Mouse (Mus musculus) CH12.LX (cell line): ENCODE data around the gene Gm26965. TPM values are rescaled to one million over a fixed set of nuclear protein-coding genes. Genes with fewer than 3 reads are reported as not detected.

Experiments
- DNase-seq: peaks from one replicate; pipeline ENCODE4 v3.0.0-alpha.2; 2013; ENCODE audit errors: extremely low read depth
- H3K27ac ChIP-seq: 2 replicates; pipeline ENCODE4 v1.5.1; 2012; ENCODE audit warnings: low read depth, mild to moderate bottlenecking, control low read depth, moderate library complexity; ENCODE audit not compliant: insufficient read depth
- H3K27me3 ChIP-seq: replicated peaks from 2 replicates; pipeline ENCODE3; 2012; ENCODE audit warnings: inconsistent platforms
- H3K36me3 ChIP-seq, 2 experiments: replicated peaks in 1 of 2; 2 replicates each; pipeline versions ENCODE3 to v1.6.1; 2012; ENCODE audit warnings: inconsistent platforms in 1 of 2, low read length in 1 of 2, mild to moderate bottlenecking in 1 of 2, mixed read lengths in 1 of 2, moderate library complexity in 1 of 2; ENCODE audit not compliant: control insufficient read depth in 1 of 2, insufficient read depth in 1 of 2
- H3K4me1 ChIP-seq, 2 experiments: 2 replicates each; pipeline ENCODE4 v1.6.1; 2012; ENCODE audit warnings: inconsistent platforms in 1 of 2, moderate library complexity in 1 of 2; ENCODE audit not compliant: insufficient read depth in 2 of 2, control insufficient read depth in 1 of 2
- H3K4me2 ChIP-seq: 2 replicates; pipeline ENCODE4 v1.6.1; 2012; ENCODE audit warnings: low read depth, mild to moderate bottlenecking, control low read depth; ENCODE audit not compliant: poor library complexity, insufficient read depth, severe bottlenecking
- H3K4me3 ChIP-seq, 3 experiments: fragments of 150-350 bp in 1 of 3; sonication (generic) in 1 of 3; replicated peaks in 1 of 3; 2 replicates each; pipeline versions ENCODE3 to v1.5.1; 2011 to 2012; ENCODE audit warnings: low read depth in 2 of 3, low read length in 2 of 3, mild to moderate bottlenecking in 2 of 3, moderate library complexity in 2 of 3, control low read depth in 1 of 3, improper control_type of control experiment in 1 of 3, inconsistent platforms in 1 of 3, mixed read lengths in 1 of 3; ENCODE audit not compliant: poor library complexity in 1 of 3
- H3K79me2 ChIP-seq: replicated peaks from 2 replicates; pipeline ENCODE4 v1.6.1; 2012; ENCODE audit warnings: mild to moderate bottlenecking, moderate library complexity; ENCODE audit not compliant: control insufficient read depth, poor library complexity, insufficient read depth, severe bottlenecking; ENCODE audit errors: extremely low read depth
- H3K9ac ChIP-seq: 2 replicates; pipeline ENCODE4 v1.6.1; 2012; ENCODE audit warnings: low read depth, mild to moderate bottlenecking, control low read depth, moderate library complexity; ENCODE audit not compliant: insufficient read depth
- H3K9me3 ChIP-seq: replicated peaks from 2 replicates; pipeline ENCODE3; 2012; ENCODE audit warnings: low read length, inconsistent platforms, mixed read lengths
- BHLHE40 ChIP-seq: IDR thresholded peaks from 2 replicates; pipeline ENCODE4 v1.6.1; 2011; ENCODE audit warnings: mild to moderate bottlenecking, low read depth, low read length, improper control_type of control experiment
- CTCF ChIP-seq, 2 experiments: IDR thresholded peaks in 1 of 2; conservative IDR thresholded peaks in 1 of 2; 2 replicates each; pipeline ENCODE4 v1.5.1; 2011 to 2012; ENCODE audit warnings: low read depth in 2 of 2, low read length in 2 of 2, improper control_type of control experiment in 1 of 2, inconsistent platforms in 1 of 2, mild to moderate bottlenecking in 1 of 2, moderate library complexity in 1 of 2
- E2F4 ChIP-seq: IDR thresholded peaks from 2 replicates; pipeline ENCODE4 v1.6.1; 2011; ENCODE audit warnings: low read depth, low read length, improper control_type of control experiment; ENCODE audit not compliant: insufficient replicate concordance
- EP300 ChIP-seq: IDR thresholded peaks from 2 replicates; pipeline ENCODE4 v1.6.1; 2011; ENCODE audit warnings: low read length, improper control_type of control experiment
- ETS1 ChIP-seq: conservative IDR thresholded peaks from 2 replicates; pipeline ENCODE4 v1.6.1; 2012; ENCODE audit warnings: low read depth, mild to moderate bottlenecking, inconsistent platforms, low read length, improper control_type of control experiment, moderate library complexity
- GABPA ChIP-seq: IDR thresholded peaks from 2 replicates; pipeline ENCODE4 v1.6.1; 2012; ENCODE audit warnings: low read depth, low read length, improper control_type of control experiment, inconsistent platforms; ENCODE audit not compliant: insufficient replicate concordance
- IRF4 ChIP-seq: IDR thresholded peaks from 2 replicates; pipeline ENCODE4 v1.6.1; 2014; ENCODE audit warnings: low read depth, mild to moderate bottlenecking, inconsistent platforms, low read length, improper control_type of control experiment
- JUND ChIP-seq: conservative IDR thresholded peaks from 2 replicates; pipeline ENCODE4 v1.6.1; 2011; ENCODE audit warnings: low read depth, low read length, improper control_type of control experiment
- MAFK ChIP-seq: IDR thresholded peaks from 2 replicates; pipeline ENCODE4 v1.6.1; 2011; ENCODE audit warnings: low read length, improper control_type of control experiment; ENCODE audit not compliant: insufficient replicate concordance
- MAX ChIP-seq: IDR thresholded peaks from 2 replicates; pipeline ENCODE4 v1.6.1; 2011; ENCODE audit warnings: low read length, improper control_type of control experiment
- MYC ChIP-seq: IDR thresholded peaks from 2 replicates; pipeline ENCODE4 v1.6.1; 2011; ENCODE audit warnings: low read depth, mild to moderate bottlenecking, improper control_type of control experiment, low read length
- NELFE ChIP-seq: IDR thresholded peaks from 2 replicates; pipeline ENCODE4 v1.6.1; 2011; ENCODE audit warnings: low read depth, low read length, improper control_type of control experiment
- NRF1 ChIP-seq: IDR thresholded peaks from 2 replicates; pipeline ENCODE4 v1.6.1; 2014; ENCODE audit warnings: low read depth, mild to moderate bottlenecking, inconsistent platforms, low read length, improper control_type of control experiment, moderate library complexity
- PAX5 ChIP-seq: IDR thresholded peaks from 2 replicates; pipeline ENCODE4 v1.6.1; 2012; ENCODE audit warnings: low read length, inconsistent platforms, mixed read lengths
- POLR2A ChIP-seq: IDR thresholded peaks from 2 replicates; pipeline ENCODE4 v1.6.1; 2011; ENCODE audit warnings: low read depth, mild to moderate bottlenecking, improper control_type of control experiment, low read length
- RAD21 ChIP-seq: IDR thresholded peaks from 2 replicates; pipeline ENCODE4 v1.6.1; 2011; ENCODE audit warnings: low read depth, mild to moderate bottlenecking, low read length, improper control_type of control experiment, moderate library complexity
- RCOR1 ChIP-seq: conservative IDR thresholded peaks from 2 replicates; pipeline ENCODE4 v1.6.1; 2012; ENCODE audit warnings: low read depth, mild to moderate bottlenecking, inconsistent platforms, low read length, improper control_type of control experiment
- SIN3A ChIP-seq: IDR thresholded peaks from 2 replicates; pipeline ENCODE4 v1.6.1; 2012; ENCODE audit warnings: low read length, improper control_type of control experiment, inconsistent platforms
- SMC3 ChIP-seq: IDR thresholded peaks from 2 replicates; pipeline ENCODE4 v1.6.1; 2011; ENCODE audit warnings: low read depth, low read length, improper control_type of control experiment
- TBP ChIP-seq: conservative IDR thresholded peaks from 2 replicates; pipeline ENCODE4 v1.6.1; 2011; ENCODE audit warnings: low read depth, low read length, improper control_type of control experiment
- UBTF ChIP-seq: IDR thresholded peaks from 2 replicates; pipeline ENCODE4 v1.6.1; 2012; ENCODE audit warnings: low read depth, mild to moderate bottlenecking, inconsistent platforms, low read length, improper control_type of control experiment, moderate library complexity
- USF1 ChIP-seq: IDR thresholded peaks from 2 replicates; pipeline ENCODE4 v1.6.1; 2014; ENCODE audit warnings: low read depth, mild to moderate bottlenecking, inconsistent platforms, low read length, improper control_type of control experiment
- ZKSCAN1 ChIP-seq: IDR thresholded peaks from 2 replicates; pipeline ENCODE4 v1.6.1; 2012; ENCODE audit warnings: low read depth, inconsistent platforms, low read length, improper control_type of control experiment, borderline replicate concordance
- dilution Hi-C: fragments of 300-500 bp; cut with MboI; formaldehyde crosslinking; loops from 2 replicates; pipeline ENCODE4 v1.14.3; 2020; ENCODE audit warnings: low sequenced_read_pairs; ENCODE audit not compliant: extremely low pct_unique_long_range_greater_than_20kb, extremely low pct_ligation_motif_present
- in situ Hi-C: fragments of 300-500 bp; cut with MboI; formaldehyde crosslinking; loops from 3 replicates; pipeline ENCODE4 v1.14.3; 2019; ENCODE audit warnings: low sequenced_read_pairs, low pct_ligation_motif_present, low pct_unique_long_range_greater_than_20kb, mixed read lengths
- polyA plus RNA-seq: library from polyadenylated mRNA; unstranded; fragments of >175 nt; gene quantifications from 2 replicates; pipeline ENCODE4 v1.2.1, GENCODE M21; 2012; ENCODE audit warnings: low read depth; ENCODE audit not compliant: insufficient read length
- total RNA-seq, 2 experiments: library from RNA; depleted of rRNA; stranded (reverse); fragments of 300-350 nt in 1 of 2; fragments of >200 nt in 1 of 2; gene quantifications; 2 replicates each; pipeline ENCODE4 v1.2.3; 2012 to 2014

The Gm26965 gene
- total and polyA plus RNA-seq, 3 experiments = 0.08 TPM; not detected in 2

DNA sequence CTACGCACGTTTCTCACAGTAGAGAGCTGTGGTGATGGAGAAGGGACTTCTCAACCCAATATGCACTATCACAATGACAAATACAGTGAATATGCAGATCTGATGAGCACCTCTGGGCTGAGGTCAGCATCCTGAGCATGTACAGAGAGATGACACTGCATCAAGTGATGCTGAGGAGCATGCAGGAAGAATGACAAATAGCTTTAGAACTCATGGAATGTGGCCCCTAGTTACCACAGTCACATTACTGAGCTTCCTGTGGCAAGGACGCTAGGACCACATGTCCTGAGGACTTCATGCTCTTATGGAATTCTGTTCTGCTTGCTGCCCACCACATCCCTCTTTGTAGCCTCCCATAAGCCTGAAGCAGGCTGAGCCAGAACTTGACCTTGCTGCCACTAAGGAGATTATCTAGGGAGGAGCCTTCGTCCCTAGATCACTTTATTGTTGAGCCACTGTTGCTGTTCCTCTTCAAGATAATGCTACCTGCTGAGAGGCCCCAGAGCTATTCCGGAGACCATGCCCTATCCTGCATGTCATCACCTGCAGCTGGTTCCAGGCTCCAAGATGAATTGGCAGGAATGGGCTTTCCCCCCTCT lies 46.7 kb upstream of the Gm26965 start:
- in situ Hi-C loops = no loop called here
- dilution Hi-C loops = no loop called here
- H3K79me2 ChIP-seq = no peaks in the 10 kb centered on the region

DNA sequence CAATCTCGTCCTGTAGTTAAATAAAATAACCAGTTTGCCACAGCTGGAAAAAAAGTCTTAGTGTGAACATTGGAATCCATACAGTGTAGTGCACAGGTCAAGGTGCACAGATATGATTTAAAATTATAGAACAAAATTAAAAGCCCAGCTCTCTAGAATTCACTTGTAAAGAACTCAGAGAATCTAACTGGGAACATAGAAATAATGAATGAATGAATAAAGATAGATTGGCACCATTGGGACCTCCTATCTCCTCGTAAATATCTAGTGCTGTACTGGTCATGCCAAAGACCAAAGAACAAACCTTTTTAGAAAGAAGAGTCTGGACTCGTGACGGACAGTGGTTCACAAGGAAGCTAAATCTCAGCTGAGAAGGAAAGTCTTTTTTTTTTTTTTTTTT lies 27.8 kb upstream of the Gm26965 start, which contains the start of gene Zfp748:
Gene Zfp748, minus strand, starts transcription at position 101 of the 400 bp plus-strand sequence.
- in situ Hi-C loops (no loop called here), dilution Hi-C loops (no loop called here)
- Histone ChIP-seq H3K4me3 (peak within 1 kb of the TSS; percentile 71 to 86 (median 85)), H3K4me2 (peak within 1 kb of the TSS; percentile 85), H3K4me1 (peaks cover 2 to 30% of the 10 kb centered on the region in 2 experiments; a peak in 3 of 4 replicates), H3K9me3 (no peaks in the 10 kb centered on the region), H3K27me3 (no peaks in the 10 kb centered on the region), H3K9ac (peak within 1 kb of the TSS; percentile 66), H3K36me3 (no peaks in the 10 kb centered on the region), H3K79me2 (peaks cover 32% of the 10 kb centered on the region), H3K27ac (peak within 1 kb of the TSS; percentile 68)
- TF ChIP-seq SIN3A (no peak), ETS1 (no peak), JUND (no peak), CTCF (conservative IDR thresholded peaks at IDR 0.05 in 1 of 2, IDR thresholded peaks at IDR 0.05 in 1 of 2; ENCODE audit: low read depth in 2 of 2, low read length in 2 of 2) (no peak), PAX5 (no peak), ZKSCAN1 (no peak), USF1 (no peak)
- DNase-seq = no peak

More for the DNA sequence above, 46.7 kb upstream of the Gm26965 start:
- Histone ChIP-seq H3K4me3 (no peak overlapping the region), H3K9ac (no peak overlapping the region), H3K27me3 (no peaks in the 10 kb centered on the region)
- DNase-seq = no peak
- no peak for TF ChIP-seq ZKSCAN1
- TF ChIP-seq JUND = no peak
- TF ChIP-seq TBP = no peak
- TF ChIP-seq, all 38 proteins: peak for 0
- Histone ChIP-seq H3K4me2 (no peak overlapping the region), H3K9me3 (no peaks in the 10 kb centered on the region), H3K4me1 (no peaks in the 10 kb centered on the region), H3K36me3 (no peaks in the 10 kb centered on the region), H3K27ac (no peak overlapping the region)

DNA sequence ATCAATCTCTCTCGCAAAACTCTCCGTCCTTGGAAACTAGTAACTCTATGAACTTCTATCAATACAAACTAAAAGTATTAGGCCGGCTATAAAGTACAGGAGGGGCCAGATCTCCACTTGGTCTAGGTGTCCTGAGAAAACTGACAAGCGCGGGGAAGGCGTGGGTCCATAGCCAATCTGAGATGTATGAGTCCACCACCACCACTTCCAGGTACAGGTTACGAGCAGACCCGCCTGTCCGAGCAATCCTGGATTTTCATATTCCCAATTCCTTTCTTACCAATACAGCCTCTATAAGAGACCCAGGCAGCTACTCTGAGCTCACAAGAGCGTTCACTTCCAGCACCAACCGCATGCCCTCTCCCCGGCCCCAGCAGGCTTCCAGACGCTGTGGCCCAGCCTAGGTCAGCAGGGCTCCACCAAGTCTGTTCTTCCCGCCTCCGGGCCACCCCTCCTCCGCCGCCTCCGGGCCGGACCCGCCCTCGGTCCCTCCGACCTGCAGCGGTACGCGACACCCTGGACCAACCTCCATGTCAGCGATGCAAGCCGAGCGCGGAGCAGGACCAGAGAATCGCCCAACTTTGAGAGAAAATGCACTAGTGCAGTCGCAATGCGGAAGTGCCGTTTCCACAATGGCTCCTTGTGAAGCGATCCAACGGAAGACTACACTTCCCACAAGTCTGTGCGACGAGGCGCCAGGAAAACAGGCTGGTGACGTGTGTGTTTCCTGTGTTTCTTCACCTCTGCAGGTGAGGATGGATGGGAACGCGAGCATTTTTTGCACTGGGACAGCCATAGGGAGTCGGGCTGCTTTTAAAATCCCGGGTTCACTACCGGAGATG lies 26.8 kb upstream of the Gm26965 start:
- peak overlapping the region; percentile 66 for H3K9ac ChIP-seq
- in situ Hi-C loops = no loop called here
- dilution Hi-C loops = no loop called here
- peak; percentile 42; the same call in 1 of the 2 replicates for TF ChIP-seq NRF1
- 0 out of 2 replicates have a peak, but pooled peaks have one; percentile 16 for TF ChIP-seq IRF4
- 0 out of 2 replicates have a peak, but pooled peaks have one; percentile 58 for TF ChIP-seq UBTF
- TF ChIP-seq RCOR1 = no peak
- no peak; the same call in 1 of the 2 replicates for TF ChIP-seq MAFK
- TF ChIP-seq SMC3 = no peak
- peak; percentile 74 for TF ChIP-seq NELFE
- TF ChIP-seq BHLHE40 = peak; percentile 28; the same call in 1 of the 2 replicates
- TF ChIP-seq SIN3A = peak; percentile 87
- no peak for TF ChIP-seq MAX
- TF ChIP-seq RAD21 = no peak
- TF ChIP-seq GABPA = peak; percentile 60; the same call in 1 of the 2 replicates
- no peak for TF ChIP-seq EP300
- peak; percentile 84; the same call in 1 of the 2 replicates for TF ChIP-seq E2F4
- TF ChIP-seq POLR2A = peak; percentile 79
- peak; percentile 32; the same call in 1 of the 2 replicates for TF ChIP-seq MYC

More for the DNA sequence above, 26.8 kb upstream of the Gm26965 start:
- no peaks in the 10 kb centered on the region for H3K36me3 ChIP-seq
- peak; percentile 93 for DNase-seq
- peak overlapping the region; percentile 71 to 86 (median 85) for H3K4me3 ChIP-seq
- H3K27me3 ChIP-seq = no peaks in the 10 kb centered on the region
- peaks cover 2 to 38% of the 10 kb centered on the region in 2 experiments; a peak in 3 of 4 replicates for H3K4me1 ChIP-seq
- H3K4me2 ChIP-seq = peak overlapping the region; percentile 85
- no peaks in the 10 kb centered on the region for H3K9me3 ChIP-seq
- peaks cover 41% of the 10 kb centered on the region for H3K79me2 ChIP-seq
- peak overlapping the region; percentile 68 for H3K27ac ChIP-seq
